Mouse (Mus musculus): ENCODE measurements around the gene Acss2. TPM values are rescaled to one million over a fixed set of nuclear protein-coding genes. Genes with fewer than 3 reads are reported as not detected.
"Not testable (repeated sequence)": the region's sequence is repeated elsewhere in the genome, so short reads cannot be mapped to it uniquely, and the experiment has no call there.

The Acss2 gene
- polyA plus RNA-seq, 1 experiment = 149 TPM

DNA sequence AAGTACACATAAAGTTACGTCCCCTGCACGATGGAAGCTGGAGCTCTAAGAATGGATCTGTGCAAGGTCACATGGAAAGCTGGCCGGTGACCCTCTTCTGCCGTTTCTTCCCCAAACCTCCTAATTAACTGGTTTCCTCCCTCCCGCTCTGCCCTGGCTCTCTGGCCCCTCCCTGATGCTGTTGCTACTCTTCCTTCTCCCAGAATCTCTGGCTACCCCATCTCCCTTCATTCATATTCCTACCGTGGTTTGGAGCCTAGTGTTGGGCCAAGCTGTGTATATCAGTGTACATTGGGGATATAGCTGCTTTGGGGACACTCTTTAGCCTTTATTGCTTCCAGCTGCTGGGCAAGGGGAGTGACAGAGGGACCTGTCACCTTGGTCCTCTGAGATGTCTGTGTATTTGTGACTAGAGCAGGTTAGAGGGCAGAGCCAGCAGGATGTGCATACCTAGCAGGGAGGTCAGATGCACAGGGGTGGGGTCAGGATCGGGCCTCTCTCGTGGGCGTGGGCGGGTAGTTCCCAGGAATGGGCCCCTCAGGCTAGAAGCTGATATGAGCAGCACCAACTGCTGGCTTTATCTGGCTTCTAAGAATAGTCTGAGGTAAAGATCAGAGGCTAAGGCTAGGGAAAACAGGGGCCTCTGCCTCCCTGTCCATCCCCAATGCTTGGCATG, 87.0 kb downstream of the Acss2 start:
- no peak overlapping the region for H3K4me3 ChIP-seq (ENCODE audit: insufficient read depth, low read depth, low read length)
- 48% methylated on average over 10 of the region's 10 CpGs for WGBS
- no peaks in the 10 kb centered on the region for H3K4me1 ChIP-seq (ENCODE audit: control insufficient read depth, insufficient read depth, low read length)
- no peaks in the 10 kb centered on the region for H3K27me3 ChIP-seq (replicated peaks; ENCODE audit: control insufficient read depth, insufficient read depth, low read length)
- DNase-seq = no peak
- TF ChIP-seq POLR2A (IDR thresholded peaks at IDR 0.05; ENCODE audit: low read depth, low read length) (no peak), CTCF (conservative IDR thresholded peaks at IDR 0.05; ENCODE audit: insufficient read depth, insufficient read length, low read depth, low read length) (no peak)
- H3K27ac ChIP-seq (ENCODE audit: insufficient read depth, low read depth, low read length) = no peak overlapping the region
- no peaks in the 10 kb centered on the region for H3K36me3 ChIP-seq (ENCODE audit: control insufficient read depth, insufficient read depth, low read length)

DNA sequence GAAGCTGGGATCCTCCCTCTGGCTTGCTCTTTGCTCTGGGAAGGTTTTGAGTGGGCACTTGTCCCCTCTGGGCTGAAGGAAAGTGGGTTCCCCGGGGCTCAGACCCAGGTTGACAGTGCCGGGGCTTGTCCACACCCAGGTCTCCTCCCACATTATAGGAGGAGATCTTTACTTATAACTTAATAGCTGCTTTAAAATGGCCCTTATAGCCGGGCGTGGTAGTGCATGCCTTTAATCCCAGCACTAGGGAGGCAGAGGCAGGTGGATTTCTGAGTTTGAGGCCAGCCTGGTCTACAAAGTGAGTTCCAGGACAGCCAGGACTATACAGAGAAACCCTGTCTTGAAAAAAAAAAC, 87.5 kb downstream of the Acss2 start:
- not testable (repeated sequence) for H3K36me3 ChIP-seq (ENCODE audit: control insufficient read depth, insufficient read depth, low read length); DNase-seq
- WGBS = 70% methylated on average over 4 of the region's 4 CpGs

DNA sequence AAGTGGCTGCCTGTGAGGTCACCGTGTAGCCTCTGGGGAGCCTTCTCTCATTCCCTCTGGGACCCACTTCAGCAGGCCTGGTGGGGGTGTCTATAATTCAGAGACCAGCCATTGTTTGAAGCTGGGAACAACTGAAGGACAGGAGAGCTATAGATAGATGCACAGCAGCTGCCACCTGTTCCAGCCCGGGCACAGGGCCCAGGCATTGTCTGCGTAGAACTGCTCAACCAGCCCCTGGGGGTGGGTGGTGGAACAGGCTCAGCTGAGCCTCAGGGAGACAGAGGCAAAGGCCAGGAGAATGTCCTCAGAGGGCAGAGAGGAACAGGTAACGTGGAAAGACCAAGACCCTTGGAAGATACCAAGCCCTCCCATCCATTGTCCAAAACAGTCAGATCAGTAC, 88.6 kb downstream of the Acss2 start:
- no peak overlapping the region for H3K4me3 ChIP-seq (ENCODE audit: insufficient read depth, low read depth, low read length)
- no peaks in the 10 kb centered on the region for H3K36me3 ChIP-seq (ENCODE audit: control insufficient read depth, insufficient read depth, low read length)
- no peak for DNase-seq
- no peaks in the 10 kb centered on the region for H3K4me1 ChIP-seq (ENCODE audit: control insufficient read depth, insufficient read depth, low read length)
- no peak overlapping the region for H3K27ac ChIP-seq (ENCODE audit: insufficient read depth, low read depth, low read length)
- H3K27me3 ChIP-seq (replicated peaks; ENCODE audit: control insufficient read depth, insufficient read depth, low read length) = no peaks in the 10 kb centered on the region
- TF ChIP-seq POLR2A (IDR thresholded peaks at IDR 0.05; ENCODE audit: low read depth, low read length) (no peak), CTCF (conservative IDR thresholded peaks at IDR 0.05; ENCODE audit: insufficient read depth, insufficient read length, low read depth, low read length) (no peak)
- WGBS = 92% methylated on average over 4 of the region's 4 CpGs

More for the DNA sequence above, 87.5 kb downstream of the Acss2 start:
- H3K4me3 ChIP-seq (ENCODE audit: insufficient read depth, low read depth, low read length); H3K27ac ChIP-seq (ENCODE audit: insufficient read depth, low read depth, low read length); H3K4me1 ChIP-seq (ENCODE audit: control insufficient read depth, insufficient read depth, low read length); H3K27me3 ChIP-seq (replicated peaks; ENCODE audit: control insufficient read depth, insufficient read depth, low read length): not testable (repeated sequence)

DNA sequence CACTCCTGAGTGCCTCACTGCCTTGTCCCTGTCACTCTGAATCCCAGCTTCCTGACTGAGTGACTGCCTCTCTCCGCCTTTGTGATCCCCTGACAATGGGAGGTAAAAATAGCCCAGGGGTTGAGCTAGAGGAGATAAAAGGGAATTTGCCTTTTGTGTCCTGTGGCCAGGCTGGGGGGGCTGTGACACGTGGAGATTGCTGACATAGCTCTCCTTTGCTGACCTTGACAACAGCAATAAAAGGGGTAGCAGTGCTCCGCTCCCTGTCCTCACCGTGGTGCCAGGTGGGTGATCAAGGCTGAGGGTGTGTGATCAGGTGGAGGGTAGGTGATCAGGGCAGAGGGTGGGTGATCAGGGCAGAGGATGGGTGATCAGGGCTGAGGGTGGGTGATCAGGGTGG, 93.2 kb downstream of the Acss2 start, which contains the start of gene Myh7b:
Gene Myh7b (plus strand): TSS at position 235 of the 400 bp plus-strand sequence.
- 44% methylated on average over 4 of the region's 4 CpGs for WGBS
- no peaks in the 10 kb centered on the region for H3K27me3 ChIP-seq (replicated peaks; ENCODE audit: control insufficient read depth, insufficient read depth, low read length)
- TF ChIP-seq POLR2A (IDR thresholded peaks at IDR 0.05; ENCODE audit: low read depth, low read length) = no peak
- TF ChIP-seq CTCF (conservative IDR thresholded peaks at IDR 0.05; ENCODE audit: insufficient read depth, insufficient read length, low read depth, low read length) = no peak
- DNase-seq = no peak
- H3K4me1 ChIP-seq (ENCODE audit: control insufficient read depth, insufficient read depth, low read length) = peaks cover 3% of the 10 kb centered on the region; the same call in 1 of the 2 replicates
- H3K36me3 ChIP-seq (ENCODE audit: control insufficient read depth, insufficient read depth, low read length) = no peaks in the 10 kb centered on the region
- no peak within 1 kb of the TSS for H3K4me3 ChIP-seq (ENCODE audit: insufficient read depth, low read depth, low read length)
- no peak within 1 kb of the TSS for H3K27ac ChIP-seq (ENCODE audit: insufficient read depth, low read depth, low read length)

DNA sequence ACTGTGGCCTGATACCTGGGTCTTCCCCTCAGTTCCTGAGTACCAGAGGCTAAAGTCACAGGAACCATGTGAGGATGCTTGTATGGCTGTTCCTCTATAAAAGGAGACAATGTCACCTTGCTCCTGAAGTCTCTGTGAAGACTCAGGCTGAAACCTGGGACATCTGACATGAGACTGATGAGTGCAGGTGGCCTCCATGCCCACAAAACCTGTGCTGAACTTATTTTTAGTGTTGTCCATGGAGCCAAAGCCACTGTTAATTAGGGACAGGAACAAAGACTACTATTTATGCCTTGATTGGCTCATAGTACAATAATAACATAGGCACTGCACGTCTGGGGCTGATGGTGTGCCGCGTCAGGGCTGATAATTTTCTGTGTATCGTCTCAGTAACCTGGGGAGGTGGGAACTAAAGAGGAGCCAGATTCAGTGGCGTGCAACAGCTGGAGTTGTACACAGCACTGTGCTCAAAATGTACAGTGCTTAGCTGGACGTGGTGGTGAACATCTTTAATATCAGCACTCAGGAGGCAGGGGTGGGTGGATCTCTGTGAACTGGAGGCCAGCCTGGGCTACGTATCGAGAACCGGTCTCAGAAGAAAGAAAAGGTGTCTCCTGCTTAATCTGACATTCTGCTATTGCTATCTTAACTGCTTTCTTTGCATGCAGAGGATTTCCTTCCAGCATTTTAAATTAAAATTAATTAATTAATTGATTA, 94.2 kb downstream of the Acss2 start:
- H3K4me3 ChIP-seq (ENCODE audit: insufficient read depth, low read depth, low read length) = no peak overlapping the region
- TF ChIP-seq CTCF (conservative IDR thresholded peaks at IDR 0.05; ENCODE audit: insufficient read depth, insufficient read length, low read depth, low read length) = no peak
- TF ChIP-seq POLR2A (IDR thresholded peaks at IDR 0.05; ENCODE audit: low read depth, low read length) = no peak
- H3K36me3 ChIP-seq (ENCODE audit: control insufficient read depth, insufficient read depth, low read length) = no peaks in the 10 kb centered on the region
- H3K4me1 ChIP-seq (ENCODE audit: control insufficient read depth, insufficient read depth, low read length) = peaks cover 3% of the 10 kb centered on the region; the same call in 1 of the 2 replicates
- no peaks in the 10 kb centered on the region for H3K27me3 ChIP-seq (replicated peaks; ENCODE audit: control insufficient read depth, insufficient read depth, low read length)
- DNase-seq = no peak
- no peak overlapping the region for H3K27ac ChIP-seq (ENCODE audit: insufficient read depth, low read depth, low read length)
- 88% methylated on average over 9 of the region's 9 CpGs for WGBS

DNA sequence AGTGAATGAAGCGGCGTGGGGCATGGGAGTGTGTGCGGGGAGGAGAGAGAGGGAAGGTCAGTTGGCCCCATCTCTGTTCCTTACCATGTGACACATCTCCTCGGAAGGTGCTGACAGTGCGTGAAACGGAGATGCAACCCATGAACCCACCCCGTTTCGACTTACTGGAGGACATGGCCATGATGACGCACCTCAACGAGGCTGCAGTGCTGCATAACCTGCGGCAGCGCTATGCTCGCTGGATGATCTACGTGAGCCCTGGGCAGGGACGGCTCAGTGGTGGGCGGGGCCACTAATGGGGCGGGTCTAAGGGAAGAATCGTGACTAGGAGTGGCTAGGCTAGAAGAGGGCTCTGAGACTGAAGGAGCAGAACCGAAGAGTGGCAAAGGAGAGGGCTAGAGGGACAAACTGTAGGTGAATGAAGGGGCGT, 95.6 kb downstream of the Acss2 start:
- 9% methylated on average over 20 of the region's 20 CpGs for WGBS
- TF ChIP-seq POLR2A (IDR thresholded peaks at IDR 0.05; ENCODE audit: low read depth, low read length) (no peak), CTCF (conservative IDR thresholded peaks at IDR 0.05; ENCODE audit: insufficient read depth, insufficient read length, low read depth, low read length) (no peak)

GRCm38 (mm10) chr2:155613953-155614352, 96.2 kb downstream of the Acss2 start:
- H3K36me3 ChIP-seq (ENCODE audit: control insufficient read depth, insufficient read depth, low read length) = no peaks in the 10 kb centered on the region
- no peaks in the 10 kb centered on the region for H3K27me3 ChIP-seq (replicated peaks; ENCODE audit: control insufficient read depth, insufficient read depth, low read length)
- TF ChIP-seq CTCF (conservative IDR thresholded peaks at IDR 0.05; ENCODE audit: insufficient read depth, insufficient read length, low read depth, low read length) (no peak), POLR2A (IDR thresholded peaks at IDR 0.05; ENCODE audit: low read depth, low read length) (no peak)
- no peak overlapping the region for H3K4me3 ChIP-seq (ENCODE audit: insufficient read depth, low read depth, low read length)
- peaks cover 3% of the 10 kb centered on the region; the same call in 1 of the 2 replicates for H3K4me1 ChIP-seq (ENCODE audit: control insufficient read depth, insufficient read depth, low read length)
- no peak overlapping the region for H3K27ac ChIP-seq (ENCODE audit: insufficient read depth, low read depth, low read length)
- no peak for DNase-seq
- WGBS = 75% methylated on average over 8 of the region's 8 CpGs

More for the DNA sequence above, 95.6 kb downstream of the Acss2 start:
- Histone ChIP-seq H3K27ac (ENCODE audit: insufficient read depth, low read depth, low read length) (no peak overlapping the region), H3K4me3 (ENCODE audit: insufficient read depth, low read depth, low read length) (peak overlapping the region; percentile 31), H3K4me1 (ENCODE audit: control insufficient read depth, insufficient read depth, low read length) (peaks cover 3% of the 10 kb centered on the region; the same call in 1 of the 2 replicates), H3K27me3 (replicated peaks; ENCODE audit: control insufficient read depth, insufficient read depth, low read length) (no peaks in the 10 kb centered on the region), H3K36me3 (ENCODE audit: control insufficient read depth, insufficient read depth, low read length) (no peaks in the 10 kb centered on the region)
- peak; percentile 76 for DNase-seq
